Mouse (Mus musculus) heart, embryonic 11.5 days (tissue): ENCODE results near the gene Rspo4. TPM values are rescaled to one million over a fixed set of nuclear protein-coding genes. Genes with fewer than 3 reads are reported as not detected.

ENCODE experiments used
- ATAC-seq: fragments of 200-750 bp; cut with Nextera tagmentation; replicated peaks from 2 replicates; pipeline ENCODE4 v1.8.0; 2017; ENCODE audit warnings: moderate library complexity; ENCODE audit not compliant: insufficient number of reproducible peaks, low FRiP score, low TSS enrichment
- H3K27ac ChIP-seq: fragments of 300-500 bp; sonication (generic); 2 replicates; pipeline ENCODE4 v1.5.1; 2014; ENCODE audit warnings: mild to moderate bottlenecking, low read depth, low read length
- H3K27me3 ChIP-seq: fragments of 300-500 bp; sonication (generic); 2 replicates; pipeline ENCODE4 v1.6.1; 2014; ENCODE audit warnings: mild to moderate bottlenecking, low read length, mixed read lengths; ENCODE audit not compliant: control insufficient read depth, insufficient read depth
- H3K36me3 ChIP-seq: fragments of 300-500 bp; sonication (generic); 2 replicates; pipeline ENCODE4 v1.6.1; 2014; ENCODE audit warnings: mild to moderate bottlenecking, low read length, moderate library complexity, mixed read lengths; ENCODE audit not compliant: control insufficient read depth, insufficient read depth
- H3K4me1 ChIP-seq: fragments of 300-500 bp; sonication (generic); 2 replicates; pipeline ENCODE4 v1.6.1; 2014; ENCODE audit warnings: low read length; ENCODE audit not compliant: control insufficient read depth, insufficient read depth
- H3K4me2 ChIP-seq: fragments of 300-500 bp; sonication (generic); 2 replicates; pipeline ENCODE4 v1.6.1; 2014; ENCODE audit warnings: mild to moderate bottlenecking, moderate library complexity
- H3K4me3 ChIP-seq: fragments of 300-500 bp; sonication (generic); 2 replicates; pipeline ENCODE4 v1.5.1; 2014; ENCODE audit warnings: low read depth, low read length
- H3K9ac ChIP-seq: fragments of 300-500 bp; sonication (generic); 2 replicates; pipeline ENCODE4 v1.6.1; 2014; ENCODE audit warnings: mild to moderate bottlenecking, low read depth, low read length, moderate library complexity
- H3K9me3 ChIP-seq: fragments of 300-500 bp; sonication (generic); replicated peaks from 2 replicates; pipeline ENCODE4 v1.6.1; 2016; ENCODE audit warnings: low read length; ENCODE audit not compliant: control insufficient read depth
- WGBS: fragments of 180-500 bp; shearing (Covaris S2); extraction: QIAGEN DNeasy Blood & Tissue Kit; methylation state at CpG from one replicate; pipeline ENCODE4 v1.1.7; 2014; ENCODE audit not compliant: insufficient replicate concordance; 5-methylcytosine and 5-hydroxymethylcytosine counted together
- polyA plus RNA-seq: library from polyadenylated mRNA; unstranded; fragments of >200 nt; fragmentation: Nextera tagmentation; extraction: Ambion mirVana; gene quantifications from 2 replicates; pipeline ENCODE4 v1.2.1, GENCODE M21; 2014

Gene Rspo4
- polyA plus RNA-seq, 1 experiment from 2014 or later, result 0.10 TPM

DNA sequence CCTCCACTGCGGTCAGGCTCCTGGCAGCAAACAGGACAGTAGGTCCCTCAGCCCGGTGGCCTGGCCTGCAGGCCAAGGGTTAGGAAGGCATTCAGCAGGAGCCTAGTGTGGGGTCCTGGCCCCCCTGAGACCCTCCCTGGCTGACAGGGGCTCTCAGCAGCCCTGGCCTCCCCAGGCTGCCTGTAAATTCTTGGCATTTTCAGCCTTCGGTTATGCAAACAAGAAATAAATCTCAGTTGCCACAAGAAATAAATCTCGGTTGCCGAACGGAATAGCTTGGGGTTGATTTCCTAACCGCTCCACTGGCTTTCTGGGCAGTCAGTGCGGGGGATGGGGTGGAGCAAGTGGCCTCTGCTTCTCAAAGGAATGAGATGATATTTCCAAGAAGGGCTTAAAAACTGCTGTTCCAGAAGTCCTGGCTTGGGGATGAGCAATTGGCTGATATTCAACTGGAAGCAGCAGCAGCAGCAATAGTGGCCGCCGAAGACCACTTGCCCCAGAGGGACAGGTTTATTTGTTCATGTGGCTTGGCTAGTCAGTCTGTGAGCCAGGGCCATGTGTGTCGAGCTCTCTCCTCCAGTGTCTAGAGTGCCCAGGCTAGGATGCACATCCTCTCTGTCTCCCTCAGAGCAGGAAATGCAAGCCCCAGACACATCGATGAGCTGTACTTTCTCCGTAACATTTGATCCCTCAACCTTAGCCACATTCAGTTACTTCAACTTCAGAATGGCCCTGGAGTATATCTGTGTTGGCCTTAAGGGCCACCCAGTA is 73.5 kb downstream of the Rspo4 start:
- Histone ChIP-seq H3K4me2 (no peak overlapping the region), H3K9me3 (no peaks in the 10 kb centered on the region), H3K36me3 (no peaks in the 10 kb centered on the region), H3K27ac (no peak overlapping the region), H3K9ac (no peak overlapping the region), H3K27me3 (no peaks in the 10 kb centered on the region; the same call in 1 of the 2 replicates), H3K4me1 (peaks cover 8% of the 10 kb centered on the region; the same call in 1 of the 2 replicates), H3K4me3 (no peak overlapping the region)
- WGBS, result 66% methylated on average over 13 of the region's 13 CpGs
- ATAC-seq, result no peak

DNA sequence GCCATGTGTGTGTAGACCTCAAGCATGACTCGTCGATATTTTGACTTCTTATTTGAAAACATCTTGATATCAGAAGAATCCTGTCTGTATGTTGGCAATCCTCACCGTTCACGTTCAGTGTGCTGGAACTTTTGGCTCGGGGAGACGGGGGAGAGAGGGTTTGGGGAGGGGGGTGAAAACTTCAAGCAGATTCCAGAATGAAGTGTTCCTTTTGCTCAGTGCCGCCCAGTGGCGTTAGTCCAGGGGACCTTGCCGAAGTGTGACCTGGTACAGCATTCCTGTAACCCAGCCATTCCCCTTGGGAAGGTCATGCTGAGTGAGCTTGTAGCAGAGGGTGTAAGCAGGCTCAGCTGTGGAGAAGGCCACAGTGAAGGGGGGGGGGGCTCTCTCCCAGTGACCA is 76.4 kb downstream of the Rspo4 start:
- WGBS, result 41% methylated on average over 9 of the region's 9 CpGs
- ATAC-seq, result no peak
- no peaks in the 10 kb centered on the region for H3K36me3 ChIP-seq
- H3K27me3 ChIP-seq, result no peaks in the 10 kb centered on the region; the same call in 1 of the 2 replicates
- no peak overlapping the region for H3K4me3 ChIP-seq
- no peaks in the 10 kb centered on the region for H3K9me3 ChIP-seq
- H3K4me1 ChIP-seq, result 0 out of 2 replicates have a peak, but pooled peaks cover 3% of the 10 kb centered on the region
- H3K4me2 ChIP-seq, result no peak overlapping the region
- no peak overlapping the region for H3K9ac ChIP-seq
- H3K27ac ChIP-seq, result no peak overlapping the region

DNA sequence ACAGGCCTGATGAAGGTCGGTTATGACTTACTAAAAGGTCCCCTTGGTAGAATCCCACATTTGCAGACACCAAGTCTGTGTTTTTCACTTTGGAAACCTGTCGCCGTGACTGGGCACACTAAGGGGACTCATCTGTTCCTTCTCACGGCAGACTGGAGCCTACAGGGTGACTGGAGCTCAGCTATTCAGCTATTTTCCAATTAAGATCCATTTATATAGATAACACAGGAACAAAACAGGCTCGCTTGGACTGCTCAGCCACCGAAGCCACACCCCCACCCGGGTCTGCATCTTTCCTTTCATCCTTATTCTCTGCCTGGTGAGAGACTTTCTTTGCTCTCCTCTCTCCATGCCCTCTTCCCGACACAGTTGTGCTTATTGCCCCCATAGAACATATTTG is 78.3 kb downstream of the Rspo4 start:
- no peak for ATAC-seq
- WGBS, result 63% methylated on average over 8 of the region's 8 CpGs

DNA sequence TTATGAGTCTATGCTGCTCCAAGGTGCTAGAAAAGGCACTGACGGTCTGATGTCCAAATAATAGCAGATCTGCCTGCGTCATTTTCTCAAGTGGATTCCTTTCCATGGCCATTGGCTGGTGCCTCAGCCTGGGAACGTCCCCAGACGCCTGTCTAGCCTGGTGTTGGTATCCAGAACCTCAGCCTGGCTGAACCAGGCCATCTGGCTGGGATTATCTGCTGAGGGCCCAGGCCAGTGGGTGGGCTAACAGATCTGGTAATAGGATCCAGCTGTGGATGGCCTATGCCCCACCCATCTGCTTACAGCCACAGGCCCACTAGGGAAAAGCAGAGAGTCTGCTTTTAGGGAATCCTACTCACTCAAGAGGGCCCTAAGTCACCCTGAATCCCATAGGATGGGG is 78.9 kb downstream of the Rspo4 start:
- ATAC-seq, result no peak
- Histone ChIP-seq H3K27me3 (no peaks in the 10 kb centered on the region), H3K4me3 (no peak overlapping the region), H3K36me3 (no peaks in the 10 kb centered on the region), H3K4me1 (0 out of 2 replicates have a peak, but pooled peaks cover 3% of the 10 kb centered on the region), H3K4me2 (no peak overlapping the region), H3K27ac (no peak overlapping the region), H3K9ac (no peak overlapping the region), H3K9me3 (no peaks in the 10 kb centered on the region)
- 30% methylated on average over 4 of the region's 4 CpGs for WGBS

More for the DNA sequence above, 78.3 kb downstream of the Rspo4 start:
- no peak overlapping the region for H3K4me2 ChIP-seq
- no peaks in the 10 kb centered on the region for H3K9me3 ChIP-seq
- no peaks in the 10 kb centered on the region for H3K36me3 ChIP-seq
- no peak overlapping the region for H3K27ac ChIP-seq
- no peak overlapping the region for H3K9ac ChIP-seq
- H3K27me3 ChIP-seq, result no peaks in the 10 kb centered on the region
- no peak overlapping the region for H3K4me3 ChIP-seq
- H3K4me1 ChIP-seq, result 0 out of 2 replicates have a peak, but pooled peaks cover 3% of the 10 kb centered on the region

Other genes with a start within 250 kb of the Rspo4 start
- 0.30 and 0.75 TPM in 2 replicates for gene Snph, start 210.3 kb upstream of the Rspo4 start, polyA plus RNA-seq
- gene Rad21l, start 174.4 kb upstream of the Rspo4 start, polyA plus RNA-seq, result not detected in 2 replicates
- gene Tmem74b, start 140.9 kb upstream of the Rspo4 start, polyA plus RNA-seq, result 1.4 and 2.7 TPM in 2 replicates
- gene Psmf1, start 98.7 kb upstream of the Rspo4 start, polyA plus RNA-seq, result 30.7 and 33.6 TPM in 2 replicates
- 0.21 and 0.30 TPM in 2 replicates for gene Angpt4, start 68.3 kb downstream of the Rspo4 start, polyA plus RNA-seq
- 9.7 and 10.5 TPM in 2 replicates for gene Fam110a, start 137.3 kb downstream of the Rspo4 start, polyA plus RNA-seq
- 0.80 and 0.86 TPM in 2 replicates for gene Slc52a3, start 153.6 kb downstream of the Rspo4 start, polyA plus RNA-seq
- 0.06 and 0.11 TPM in 2 replicates for gene Scrt2, start 238.6 kb downstream of the Rspo4 start, polyA plus RNA-seq